Mouse (Mus musculus) kidney, adult 18-20 months (tissue): ENCODE data around the gene Rpp21.

Source experiments
- DNase-seq: peaks from one replicate; pipeline ENCODE4 v3.0.0; 2021

The Rpp21 gene

DNA sequence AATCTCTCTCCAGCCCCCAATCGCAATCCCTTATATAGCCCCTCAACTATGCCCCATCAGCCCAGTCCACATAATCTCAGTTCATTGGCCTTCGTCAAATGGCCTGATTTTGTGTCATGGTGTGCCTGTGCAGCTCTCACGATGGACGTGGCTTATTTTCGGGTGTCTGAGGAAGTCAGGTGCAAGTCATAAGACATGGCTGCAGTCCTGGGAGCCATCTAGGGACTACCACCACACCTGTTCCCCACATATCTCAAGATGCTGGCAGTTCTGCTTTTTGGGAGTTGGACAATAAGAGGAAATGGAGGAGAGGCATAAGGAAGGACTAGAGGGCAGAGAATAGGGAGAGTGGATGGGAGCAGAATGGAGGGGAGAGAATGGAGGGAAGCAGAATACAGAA, 24.3 kb downstream of the Rpp21 start:
- no peak for DNase-seq

GRCm38 (mm10) chr17:36231318-36231717, 26.6 kb downstream of the Rpp21 start:
- peak; percentile 74 for DNase-seq

DNA sequence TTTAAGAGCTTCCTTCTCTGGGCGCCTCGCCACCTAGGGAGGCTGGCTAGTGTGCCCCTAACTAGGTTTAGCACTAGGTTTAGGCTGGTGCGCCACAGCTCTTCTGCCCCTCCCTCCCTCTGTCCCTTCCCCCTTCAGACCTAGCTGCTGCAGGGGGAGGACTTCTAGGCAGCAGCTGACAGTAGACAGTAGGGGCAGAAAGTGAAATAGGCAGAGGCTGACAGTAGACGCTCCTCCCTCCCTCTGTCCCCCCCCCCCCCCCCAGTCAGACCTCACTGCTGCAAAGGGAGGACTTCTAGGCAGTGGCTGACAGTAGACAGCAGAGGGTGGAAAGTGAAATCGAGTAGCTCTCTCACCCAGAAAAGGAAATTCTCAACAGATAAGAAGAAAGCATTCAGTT, 28.8 kb downstream of the Rpp21 start:
- DNase-seq = no peak

DNA sequence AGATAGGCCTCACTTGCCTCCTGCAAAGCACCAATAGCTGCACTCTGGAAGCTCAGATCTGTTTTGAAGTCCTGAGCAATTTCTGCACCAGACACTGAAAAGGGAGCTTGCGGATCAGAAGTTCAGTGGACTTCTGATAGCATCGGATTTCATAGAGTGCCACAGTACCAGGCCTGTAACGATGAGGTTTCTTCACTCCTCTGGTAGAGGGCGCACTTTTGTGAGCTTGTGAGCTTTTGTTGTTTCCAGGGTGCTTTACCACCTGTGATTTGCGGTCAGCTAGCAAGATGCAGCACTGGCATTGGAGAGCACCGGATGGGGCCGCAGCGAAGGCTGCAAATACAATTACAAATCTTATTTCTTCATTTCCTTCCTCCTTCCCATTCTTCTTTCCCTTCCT, 30.9 kb downstream of the Rpp21 start:
- DNase-seq = no peak

GRCm38 (mm10) chr17:36225231-36225824, 32.5 kb downstream of the Rpp21 start:
- DNase-seq = no peak

GRCm38 (mm10) chr17:36224451-36224850, 33.4 kb downstream of the Rpp21 start:
- DNase-seq = no peak

- no peak for DNase-seq
Observed at GRCm38 (mm10) chr17:36218594-36219155, 39.2 kb downstream of the Rpp21 start.

- DNase-seq = no peak
Observed at GRCm38 (mm10) chr17:36215586-36215985, 42.3 kb downstream of the Rpp21 start.

- DNase-seq = no peak
Observed at GRCm38 (mm10) chr17:36206846-36207245, 51.0 kb downstream of the Rpp21 start.

DNA sequence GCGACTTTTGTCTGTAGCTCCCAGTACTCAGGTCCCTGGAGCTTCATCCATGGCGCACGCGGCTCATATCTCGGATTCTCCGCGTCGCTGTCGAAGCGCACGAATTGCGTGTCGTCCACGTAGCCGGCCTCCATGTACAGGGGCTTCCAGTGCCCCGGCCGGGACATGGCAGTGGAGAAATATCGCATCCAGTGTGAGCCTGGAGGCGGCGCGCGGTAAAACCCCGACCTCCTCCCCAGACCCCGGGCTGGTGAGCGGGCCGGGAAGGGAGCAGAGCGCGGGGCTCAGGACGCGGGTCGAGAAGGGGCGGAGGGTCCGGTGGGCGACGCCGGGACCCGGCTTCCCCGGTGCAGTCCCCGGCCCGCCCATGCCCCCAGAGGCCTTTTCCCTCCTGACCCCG, 52.0 kb downstream of the Rpp21 start:
- no peak for DNase-seq
